In genomic region chr12:82996775-82997174, GRCm38 (mm10) we compare ENCODE assay signal across 26 mouse cellular contexts.
DNase-seq lines count a peak whose midpoint lies in the region; ATAC-seq and TF ChIP-seq lines count a peak whose summit lies in the region.
"Had no signal": no experiment of that assay in that cellular context is flagged by ENCODE, and none has a peak within 500 bp of the region (broad histone marks: within the 10 kb centered on the region; RNA-seq: fewer than 3 reads in every experiment).

No protein-coding gene starts in this region.

- H3K27ac ChIP-seq in forebrain, postnatal 0 days (ENCODE audit: low read depth, low read length) = 0 out of 2 replicates have a peak overlapping the region, but pooled peaks have one; percentile 21
- no peak overlapping the region for H3K27ac ChIP-seq in forebrain, embryonic 12.5 days
- no peak overlapping the region for H3K27ac ChIP-seq in midbrain, postnatal 0 days (ENCODE audit: low read depth, low read length)
- no peak overlapping the region for H3K27ac ChIP-seq in midbrain, embryonic 16.5 days (ENCODE audit: low read length)
- H3K27ac ChIP-seq in cortical plate, adult 2 months (ENCODE audit: insufficient read depth, low read length) = 0 out of 2 replicates have a peak overlapping the region, but pooled peaks have one; percentile 7
- H3K27ac ChIP-seq: hindbrain, embryonic 15.5 days; kidney, embryonic 15.5 days had no signal

- no peaks in the 10 kb centered on the region for H3K9me3 ChIP-seq in forebrain, postnatal 0 days (ENCODE audit: low read length)
- H3K9me3 ChIP-seq in forebrain, embryonic 12.5 days = no peaks in the 10 kb centered on the region
- H3K9me3 ChIP-seq in midbrain, postnatal 0 days (ENCODE audit: low read length) = no peaks in the 10 kb centered on the region
- no peaks in the 10 kb centered on the region for H3K9me3 ChIP-seq in midbrain, embryonic 16.5 days (replicated peaks; ENCODE audit: control insufficient read depth, low read length, poor library complexity, severe bottlenecking)
- H3K9me3 ChIP-seq: G1E; heart, embryonic 12.5 days; hindbrain, embryonic 15.5 days; kidney, embryonic 15.5 days had no signal

- 30% methylated on average over 4 of the region's 4 CpGs for WGBS in forebrain, postnatal 0 days
- WGBS in forebrain, embryonic 12.5 days = 44% methylated on average over 4 of the region's 4 CpGs
- 31% methylated on average over 4 of the region's 4 CpGs for WGBS in midbrain, postnatal 0 days
- WGBS in midbrain, embryonic 16.5 days = 27% methylated on average over 4 of the region's 4 CpGs

- H3K36me3 ChIP-seq in forebrain, postnatal 0 days (ENCODE audit: insufficient read depth) = no peaks in the 10 kb centered on the region
- no peaks in the 10 kb centered on the region for H3K36me3 ChIP-seq in forebrain, embryonic 12.5 days (replicated peaks)
- no peaks in the 10 kb centered on the region for H3K36me3 ChIP-seq in midbrain, postnatal 0 days (ENCODE audit: insufficient read depth, low read length)
- H3K36me3 ChIP-seq in midbrain, embryonic 16.5 days (ENCODE audit: control insufficient read depth, insufficient read depth, low read length) = no peaks in the 10 kb centered on the region
- H3K36me3 ChIP-seq: G1E; heart, embryonic 12.5 days; hindbrain, embryonic 15.5 days; kidney, embryonic 15.5 days had no signal

- no peak overlapping the region for H3K4me2 ChIP-seq in forebrain, postnatal 0 days (ENCODE audit: low read depth)
- H3K4me2 ChIP-seq in forebrain, embryonic 12.5 days = no peak overlapping the region
- H3K4me2 ChIP-seq in midbrain, postnatal 0 days (ENCODE audit: low read depth, low read length, poor library complexity, severe bottlenecking) = no peak overlapping the region
- no peak overlapping the region for H3K4me2 ChIP-seq in midbrain, embryonic 16.5 days (ENCODE audit: low read length)
- H3K4me2 ChIP-seq: heart, embryonic 12.5 days; hindbrain, embryonic 15.5 days; kidney, embryonic 15.5 days had no signal

- TF ChIP-seq POLR2A in cortical plate, adult 2 months (IDR thresholded peaks at IDR 0.05; ENCODE audit: extremely low read depth, insufficient read depth, low read length) = no peak

- 0 out of 2 replicates have a peak, but pooled peaks cover 7% of the 10 kb centered on the region for H3K4me1 ChIP-seq in forebrain, postnatal 0 days (ENCODE audit: insufficient read depth)
- H3K4me1 ChIP-seq in forebrain, embryonic 12.5 days = peaks cover 5% of the 10 kb centered on the region
- no peaks in the 10 kb centered on the region for H3K4me1 ChIP-seq in midbrain, postnatal 0 days (ENCODE audit: insufficient read depth, low read length)
- H3K4me1 ChIP-seq in midbrain, embryonic 16.5 days (ENCODE audit: control insufficient read depth, insufficient read depth, low read length) = no peaks in the 10 kb centered on the region; the same call in 1 of the 2 replicates
- H3K4me1 ChIP-seq in cortical plate, adult 2 months (ENCODE audit: control insufficient read depth, insufficient read depth, low read length) = peaks cover 10% of the 10 kb centered on the region
- H3K4me1 ChIP-seq: heart, embryonic 12.5 days had no signal

- H3K27me3 ChIP-seq in forebrain, postnatal 0 days (ENCODE audit: insufficient read depth, low read length) = no peaks in the 10 kb centered on the region
- no peaks in the 10 kb centered on the region for H3K27me3 ChIP-seq in forebrain, embryonic 12.5 days
- H3K27me3 ChIP-seq in midbrain, postnatal 0 days (ENCODE audit: insufficient read depth, low read length) = no peaks in the 10 kb centered on the region
- H3K27me3 ChIP-seq in midbrain, embryonic 16.5 days (ENCODE audit: control insufficient read depth, insufficient read depth, low read depth, low read length) = no peaks in the 10 kb centered on the region
- H3K27me3 ChIP-seq: heart, embryonic 12.5 days; hindbrain, embryonic 15.5 days; kidney, embryonic 15.5 days had no signal

- ATAC-seq in forebrain, postnatal 0 days = peak; percentile 51
- no peak for ATAC-seq in forebrain, embryonic 12.5 days (ENCODE audit: low FRiP score)
- ATAC-seq in midbrain, postnatal 0 days (ENCODE audit: low FRiP score) = no peak
- no peak for ATAC-seq in midbrain, embryonic 16.5 days
- ATAC-seq: activated CD4-positive, CD25-positive, alpha-beta regulatory T cell, adult 4 months; intestine, embryonic 16.5 days; lung, postnatal 0 days had no signal

- peak; percentile 59 for DNase-seq in forebrain, postnatal 0 days
- DNase-seq in layer of hippocampus, adult 11-12 months (ENCODE audit: low spot score) = peak; percentile 31
- no peak for DNase-seq in layer of hippocampus, adult 9-10 months (ENCODE audit: low spot score)
- peak; percentile 21 for DNase-seq in midbrain, postnatal 0 days (ENCODE audit: low spot score)
- DNase-seq in lung, postnatal 14 days = no peak
- DNase-seq: adrenal gland, postnatal 10 days; cerebellum, adult 11-12 months; cerebellum, postnatal 14 days; embryo, embryonic 11 days; gastrocnemius, postnatal 10 days; heart, adult 11 months; heart, postnatal 14 days; liver; midbrain, embryonic 14.5 days; thymus, adult 18-20 months; thymus, postnatal 4 days had no signal

- no peak overlapping the region for H3K9ac ChIP-seq in forebrain, postnatal 0 days
- no peak overlapping the region for H3K9ac ChIP-seq in forebrain, embryonic 12.5 days
- no peak overlapping the region for H3K9ac ChIP-seq in midbrain, postnatal 0 days (replicated peaks; ENCODE audit: low read length, poor library complexity, severe bottlenecking)
- no peak overlapping the region for H3K9ac ChIP-seq in midbrain, embryonic 16.5 days (ENCODE audit: low read depth, low read length)
- H3K9ac ChIP-seq: heart, embryonic 12.5 days; hindbrain, embryonic 15.5 days; kidney, embryonic 15.5 days had no signal

- no peak overlapping the region for H3K4me3 ChIP-seq in forebrain, postnatal 0 days (ENCODE audit: low read depth, low read length)
- H3K4me3 ChIP-seq in forebrain, embryonic 12.5 days (replicated peaks) = no peak overlapping the region
- no peak overlapping the region for H3K4me3 ChIP-seq in midbrain, postnatal 0 days (ENCODE audit: low read depth, low read length)
- H3K4me3 ChIP-seq in midbrain, embryonic 16.5 days (ENCODE audit: low read depth, low read length) = no peak overlapping the region
- H3K4me3 ChIP-seq in cortical plate, adult 2 months (ENCODE audit: insufficient read depth, low read length) = no peak overlapping the region
- H3K4me3 ChIP-seq: heart, embryonic 12.5 days; hindbrain, embryonic 15.5 days; kidney, embryonic 15.5 days had no signal

- no peak for TF ChIP-seq CTCF in forebrain, postnatal 0 days (IDR thresholded peaks at IDR 0.05; ENCODE audit: low read depth)
- TF ChIP-seq CTCF in midbrain, postnatal 0 days (IDR thresholded peaks at IDR 0.05) = no peak
- no peak for TF ChIP-seq CTCF in cortical plate, adult 2 months (IDR thresholded peaks at IDR 0.05; ENCODE audit: extremely low read depth, insufficient read depth, low read length)

Comparison
In these comparisons a context has a peak if more than half of its experiments do, and no peak if none do; other contexts are left out.
1. DNase-seq: peak in forebrain, postnatal 0 days (single experiment), layer of hippocampus, adult 11-12 months (single experiment) and midbrain, postnatal 0 days (single experiment); none in layer of hippocampus, adult 9-10 months (single experiment) and lung, postnatal 14 days (single experiment).
2. H3K27ac ChIP-seq: peak in forebrain, postnatal 0 days (single experiment) and cortical plate, adult 2 months (single experiment); none in forebrain, embryonic 12.5 days (single experiment), midbrain, postnatal 0 days (single experiment) and midbrain, embryonic 16.5 days (single experiment).